Mouse (Mus musculus) heart, embryonic 13.5 days (tissue): ENCODE data around the gene Cuedc1. TPM values are rescaled to one million over a fixed set of nuclear protein-coding genes. Genes with fewer than 3 reads are reported as not detected.
A peak's percentile ranks its signal among the peaks of the same experiment; 100 is the strongest.

Experiments used
- ATAC-seq: fragments of 200-750 bp; cut with Nextera tagmentation; 2 replicates; pipeline ENCODE4 v1.8.0; 2017; ENCODE audit warnings: moderate TSS enrichment; ENCODE audit not compliant: insufficient number of reproducible peaks, low FRiP score, low TSS enrichment; ENCODE audit errors: extremely low read depth
- H3K27ac ChIP-seq: fragments of 300-500 bp; sonication (generic); replicated peaks from 2 replicates; pipeline ENCODE4 v1.5.1; 2015; ENCODE audit warnings: moderate library complexity, mild to moderate bottlenecking, inconsistent platforms
- H3K27me3 ChIP-seq: fragments of 300-500 bp; sonication (generic); replicated peaks from 2 replicates; pipeline ENCODE4 v1.6.1; 2015; ENCODE audit warnings: mild to moderate bottlenecking, inconsistent platforms
- H3K36me3 ChIP-seq: fragments of 300-500 bp; sonication (generic); 2 replicates; pipeline ENCODE4 v1.6.1; 2015; ENCODE audit warnings: mild to moderate bottlenecking, inconsistent platforms
- H3K4me1 ChIP-seq: fragments of 300-500 bp; sonication (generic); 2 replicates; pipeline ENCODE4 v1.6.1; 2015; ENCODE audit warnings: inconsistent platforms
- H3K4me2 ChIP-seq: fragments of 300-500 bp; sonication (generic); 2 replicates; pipeline ENCODE4 v1.6.1; 2015; ENCODE audit warnings: inconsistent platforms, mild to moderate bottlenecking, moderate library complexity
- H3K4me3 ChIP-seq: fragments of 300-500 bp; sonication (generic); 2 replicates; pipeline ENCODE4 v1.5.1; 2015; ENCODE audit warnings: moderate library complexity, mild to moderate bottlenecking, inconsistent platforms
- H3K9ac ChIP-seq: fragments of 300-500 bp; sonication (generic); 2 replicates; pipeline ENCODE4 v1.6.1; 2015; ENCODE audit warnings: inconsistent platforms, mild to moderate bottlenecking, moderate library complexity
- H3K9me3 ChIP-seq: fragments of 300-500 bp; sonication (generic); 2 replicates; pipeline ENCODE4 v1.6.1; 2016; ENCODE audit warnings: inconsistent platforms
- WGBS: fragments of 180-500 bp; shearing (Covaris S2); methylation state at CpG from one replicate; pipeline ENCODE4 v1.1.7; 2015; ENCODE audit warnings: mixed read lengths; 5-methylcytosine and 5-hydroxymethylcytosine counted together
- polyA plus RNA-seq: library from polyadenylated mRNA; unstranded; fragments of >200 nt; fragmentation: Nextera tagmentation; extraction: Ambion mirVana; gene quantifications from 2 replicates; pipeline ENCODE4 v1.2.1, GENCODE M21; 2015

Cuedc1 gene
- polyA plus RNA-seq, 1 experiment from 2014 or later, result 16.8 TPM

GRCm38 (mm10) chr11:88231213-88231790 is 133.4 kb downstream of the Cuedc1 start:
- no peak overlapping the region for H3K27ac ChIP-seq
- H3K36me3 ChIP-seq, result no peaks in the 10 kb centered on the region
- ATAC-seq, result no peak
- peaks cover 33% of the 10 kb centered on the region for H3K4me1 ChIP-seq
- no peak overlapping the region for H3K4me3 ChIP-seq
- H3K9me3 ChIP-seq, result no peaks in the 10 kb centered on the region
- no peak overlapping the region for H3K9ac ChIP-seq
- 57% methylated on average over 4 of the region's 4 CpGs for WGBS
- no peaks in the 10 kb centered on the region for H3K27me3 ChIP-seq
- H3K4me2 ChIP-seq, result no peak overlapping the region

- no peak overlapping the region for H3K4me2 ChIP-seq
- H3K27ac ChIP-seq, result peak overlapping the region; percentile 36; the same call in 1 of the 2 replicates
- no peaks in the 10 kb centered on the region for H3K36me3 ChIP-seq
- no peak for ATAC-seq
- peaks cover 34% of the 10 kb centered on the region for H3K4me1 ChIP-seq
- no peaks in the 10 kb centered on the region for H3K9me3 ChIP-seq
- no peak overlapping the region for H3K4me3 ChIP-seq
- H3K27me3 ChIP-seq, result no peaks in the 10 kb centered on the region
- WGBS, result 58% methylated on average over 17 of the region's 17 CpGs
- no peak overlapping the region for H3K9ac ChIP-seq
Observed at GRCm38 (mm10) chr11:88233528-88234427, 135.9 kb downstream of the Cuedc1 start.

GRCm38 (mm10) chr11:88234789-88235188 is 136.9 kb downstream of the Cuedc1 start:
- H3K4me1 ChIP-seq, result peaks cover 34% of the 10 kb centered on the region
- 47% methylated on average over 4 of the region's 4 CpGs for WGBS
- H3K4me2 ChIP-seq, result no peak overlapping the region
- H3K27ac ChIP-seq, result no peak overlapping the region
- H3K9ac ChIP-seq, result no peak overlapping the region
- H3K27me3 ChIP-seq, result no peaks in the 10 kb centered on the region
- H3K9me3 ChIP-seq, result no peaks in the 10 kb centered on the region
- H3K4me3 ChIP-seq, result no peak overlapping the region
- H3K36me3 ChIP-seq, result no peaks in the 10 kb centered on the region
- no peak for ATAC-seq

GRCm38 (mm10) chr11:88235221-88236203 is 137.7 kb downstream of the Cuedc1 start:
- no peaks in the 10 kb centered on the region for H3K27me3 ChIP-seq
- peaks cover 34% of the 10 kb centered on the region for H3K4me1 ChIP-seq
- no peak for ATAC-seq
- 19% methylated on average over 23 of the region's 23 CpGs for WGBS
- no peaks in the 10 kb centered on the region for H3K9me3 ChIP-seq
- H3K36me3 ChIP-seq, result no peaks in the 10 kb centered on the region
- peak overlapping the region; percentile 58 for H3K27ac ChIP-seq
- H3K9ac ChIP-seq, result peak overlapping the region; percentile 66
- peak overlapping the region; percentile 63 for H3K4me2 ChIP-seq
- H3K4me3 ChIP-seq, result peak overlapping the region; percentile 30

- 90% methylated on average over 10 of the region's 10 CpGs for WGBS
- Histone ChIP-seq H3K4me3 (no peak overlapping the region), H3K27me3 (no peaks in the 10 kb centered on the region), H3K9ac (no peak overlapping the region), H3K4me2 (no peak overlapping the region), H3K27ac (no peak overlapping the region), H3K9me3 (no peaks in the 10 kb centered on the region), H3K36me3 (no peaks in the 10 kb centered on the region), H3K4me1 (peaks cover 36% of the 10 kb centered on the region)
- ATAC-seq, result no peak
Observed at GRCm38 (mm10) chr11:88240275-88240674, 142.4 kb downstream of the Cuedc1 start.

GRCm38 (mm10) chr11:88240736-88241353 is 143.0 kb downstream of the Cuedc1 start:
- Histone ChIP-seq H3K9ac (0 out of 2 replicates have a peak overlapping the region, but pooled peaks have one; percentile 12), H3K4me1 (peaks cover 30% of the 10 kb centered on the region), H3K9me3 (no peaks in the 10 kb centered on the region), H3K4me2 (no peak overlapping the region), H3K4me3 (no peak overlapping the region), H3K27me3 (no peaks in the 10 kb centered on the region), H3K27ac (no peak overlapping the region), H3K36me3 (no peaks in the 10 kb centered on the region)
- no peak for ATAC-seq
- WGBS, result 37% methylated on average over 10 of the region's 10 CpGs

- 48% methylated on average over 12 of the region's 12 CpGs for WGBS
- H3K27me3 ChIP-seq, result no peaks in the 10 kb centered on the region
- no peaks in the 10 kb centered on the region for H3K36me3 ChIP-seq
- no peak; the same call in 1 of the 2 replicates for ATAC-seq
- no peak overlapping the region for H3K9ac ChIP-seq
- no peak overlapping the region for H3K4me3 ChIP-seq
- peak overlapping the region; percentile 9; the same call in 1 of the 2 replicates for H3K27ac ChIP-seq
- no peaks in the 10 kb centered on the region for H3K9me3 ChIP-seq
- H3K4me2 ChIP-seq, result no peak overlapping the region
- peaks cover 24% of the 10 kb centered on the region for H3K4me1 ChIP-seq
Observed at GRCm38 (mm10) chr11:88241468-88242301, 143.8 kb downstream of the Cuedc1 start.

Other genes starting within 250 kb of the Cuedc1 start
- 7.0 and 8.3 TPM in 2 replicates for gene Mks1, start 244.8 kb upstream of the Cuedc1 start, polyA plus RNA-seq
- 0.15 TPM in 2 replicates for gene Epx, start 222.5 kb upstream of the Cuedc1 start, polyA plus RNA-seq
- gene Olfr462, start 205.8 kb upstream of the Cuedc1 start, polyA plus RNA-seq, result not detected in 2 replicates
- gene Olfr463, start 200.7 kb upstream of the Cuedc1 start, polyA plus RNA-seq, result not detected in 2 replicates
- gene Olfr464, start 177.1 kb upstream of the Cuedc1 start, polyA plus RNA-seq, result not detected in 2 replicates
- gene Dynll2, start 110.5 kb upstream of the Cuedc1 start, polyA plus RNA-seq, result 19.1 and 19.7 TPM in 2 replicates
- gene Srsf1, start 50.7 kb upstream of the Cuedc1 start, polyA plus RNA-seq, result 170 and 175 TPM in 2 replicates
- 21.9 and 22.1 TPM in 2 replicates for gene Vezf1, start 29.8 kb upstream of the Cuedc1 start, polyA plus RNA-seq
- gene Mrps23, start 106.3 kb downstream of the Cuedc1 start, polyA plus RNA-seq, result 76.0 and 82.1 TPM in 2 replicates
- 0.11 TPM in 1 of 2 replicates, not detected in the other for gene Ccdc182, start 196.0 kb downstream of the Cuedc1 start, polyA plus RNA-seq